Comparison of ENCODE assay signal across 12 mouse cellular contexts in the genomic region with DNA sequence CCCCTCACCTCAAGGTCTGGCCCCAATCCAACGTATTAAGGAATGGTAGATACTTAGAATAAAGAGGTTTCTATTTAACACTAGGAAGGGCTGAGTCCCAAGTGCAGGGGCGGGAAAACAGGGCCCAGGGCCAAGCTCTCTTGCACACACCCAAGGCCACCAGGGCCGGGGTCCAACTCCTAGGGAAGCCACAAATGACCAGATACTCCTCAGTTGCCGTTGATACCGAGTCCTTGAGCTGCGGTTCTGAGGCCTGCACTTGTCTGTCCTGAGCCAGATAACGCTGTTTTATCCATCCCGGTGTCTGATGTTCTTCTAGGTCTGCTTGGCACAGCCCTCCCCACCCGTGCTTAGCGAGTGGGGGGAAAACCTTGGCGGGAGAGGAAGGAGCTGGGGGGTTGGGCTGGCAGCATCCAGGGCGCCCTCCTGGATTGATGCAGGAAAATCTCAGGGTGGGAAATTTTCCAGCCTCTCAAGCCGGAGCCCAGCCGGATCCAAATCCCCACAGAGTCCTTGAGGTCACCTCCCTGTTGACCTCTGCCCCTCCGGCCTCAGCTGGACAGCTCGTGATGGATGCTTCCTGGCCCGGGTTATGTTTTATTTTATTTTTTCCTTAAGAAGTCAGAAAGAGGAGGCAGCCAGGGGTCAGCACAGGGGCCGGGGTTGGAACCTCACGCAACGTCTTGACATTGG. TPM values are rescaled to one million over a fixed set of nuclear protein-coding genes. Genes with fewer than 3 reads are reported as not detected.
DNase-seq lines count a peak whose midpoint lies in the region; ATAC-seq and TF ChIP-seq lines count a peak whose summit lies in the region.
"Had no signal": no experiment of that assay in that cellular context is flagged by ENCODE, and none has a peak within 500 bp of the region (broad histone marks: within the 10 kb centered on the region; RNA-seq: fewer than 3 reads in every experiment).

No protein-coding gene starts in this region.

- H3K4me1 ChIP-seq in lung, embryonic 14.5 days (ENCODE audit: insufficient read depth), result no peaks in the 10 kb centered on the region; the same call in 1 of the 2 replicates
- H3K4me1 ChIP-seq in lung, adult 2 months (ENCODE audit: control insufficient read depth, insufficient read depth, low read length), result peaks cover 12% of the 10 kb centered on the region

- TF ChIP-seq POLR2A in lung, adult 2 months (IDR thresholded peaks at IDR 0.05; ENCODE audit: borderline replicate concordance, extremely low read depth, low read depth, low read length), result no peak

- WGBS in lung, embryonic 14.5 days, result 39% methylated on average over 20 of the region's 20 CpGs
- WGBS in lung, adult 2 months, result 30% methylated on average over 20 of the region's 20 CpGs

- TF ChIP-seq CTCF in gastrocnemius, adult 2 months (IDR thresholded peaks at IDR 0.05), result no peak
- no peak for TF ChIP-seq CTCF in lung, embryonic 14.5 days (IDR thresholded peaks at IDR 0.05; ENCODE audit: low read depth)
- TF ChIP-seq CTCF in lung, adult 2 months (IDR thresholded peaks at IDR 0.05; ENCODE audit: insufficient read depth, low read length), result no peak

- peaks cover 14% of the 10 kb centered on the region for H3K27me3 ChIP-seq in lung, embryonic 14.5 days (ENCODE audit: insufficient read depth, low read length)

- H3K27ac ChIP-seq in gastrocnemius, adult 2 months, result peak overlapping the region; percentile 46; the same call in 1 of the 2 replicates
- H3K27ac ChIP-seq in lung, embryonic 14.5 days (ENCODE audit: low read depth), result no peak overlapping the region
- H3K27ac ChIP-seq: heart, embryonic 15.5 days; layer of hippocampus, adult 2 months had no signal

- no peaks in the 10 kb centered on the region for H3K36me3 ChIP-seq in lung, embryonic 14.5 days (ENCODE audit: insufficient read depth)
- H3K36me3 ChIP-seq: heart, embryonic 15.5 days had no signal

- no peak overlapping the region for H3K9ac ChIP-seq in lung, embryonic 14.5 days
- H3K9ac ChIP-seq: heart, embryonic 15.5 days had no signal

- no peaks in the 10 kb centered on the region for H3K9me3 ChIP-seq in lung, embryonic 14.5 days (ENCODE audit: low read depth, low read length)
- H3K9me3 ChIP-seq: heart, embryonic 15.5 days had no signal

- no peak overlapping the region for H3K4me2 ChIP-seq in lung, embryonic 14.5 days
- H3K4me2 ChIP-seq: heart, embryonic 15.5 days; midbrain, embryonic 11.5 days had no signal

- no peak for ATAC-seq in lung, embryonic 14.5 days (ENCODE audit: insufficient read depth)

- H3K4me3 ChIP-seq in gastrocnemius, adult 2 months, result no peak overlapping the region
- no peak overlapping the region for H3K4me3 ChIP-seq in lung, embryonic 14.5 days (ENCODE audit: low read depth, low read length)
- no peak overlapping the region for H3K4me3 ChIP-seq in lung, adult 2 months (replicated peaks; ENCODE audit: extremely low read depth, low read depth, low read length)
- H3K4me3 ChIP-seq: heart, embryonic 15.5 days; layer of hippocampus, adult 2 months had no signal

- DNase-seq in gastrocnemius, adult 2 months, result peak; percentile 64
- DNase-seq in gastrocnemius, postnatal 25 days, result no peak
- peak; percentile 41 for DNase-seq in lung, embryonic 14.5 days
- DNase-seq in lung, adult 2 months, result no peak
- peak; percentile 71 to 82 for DNase-seq in kidney, postnatal 4 days
- peak; percentile 90 for DNase-seq in testis, postnatal 14 days (ENCODE audit: low spot score)
- no peak for DNase-seq in left cerebral cortex, postnatal 4 days
- DNase-seq in cerebellum, postnatal 36 days, result no peak

- intact Hi-C loops in gastrocnemius, adult 2 months (cut with DNase I), result no loop called here
- intact Hi-C loops in left cerebral cortex, postnatal 4 days (cut with DNase I), result no loop called here

RNA-seq across cellular contexts. Expression of a gene that starts 12.5 kb away (rescaled TPM):
- total RNA-seq in gastrocnemius, adult 2 months (2021), result 1 to 10 TPM; 1.7 to 2.1 TPM
- total RNA-seq in gastrocnemius, postnatal 25 days (2021), result 1 to 10 TPM; 1.7 to 1.9 TPM
- polyA plus RNA-seq in lung, embryonic 14.5 days (2014; fragmentation: Nextera tagmentation; extraction: Ambion mirVana), result 1.1 and 1.7 TPM in 2 replicates
- 12.2 and 12.9 TPM in 2 replicates for polyA plus RNA-seq in lung, adult 2 months (2012; rRNA removed)
- total RNA-seq in left cerebral cortex, postnatal 4 days (2021), result 1 to 10 TPM; 8.5 to 8.8 TPM

RNA-seq across cellular contexts. Expression of a gene that starts 12.5 kb away (rescaled TPM):
- 1 to 10 TPM; 6.2 to 9.9 TPM for total RNA-seq in gastrocnemius, adult 2 months (2021)
- total RNA-seq in gastrocnemius, postnatal 25 days (2021), result 10 to 100 TPM in 1 of 2 experiments, 1 to 10 TPM in 1; 8.8 to 10.6 TPM
- 77.3 and 83.5 TPM in 2 replicates for polyA plus RNA-seq in lung, embryonic 14.5 days (2014; fragmentation: Nextera tagmentation; extraction: Ambion mirVana)
- polyA plus RNA-seq in lung, adult 2 months (2012; rRNA removed), result 63.1 and 93.4 TPM in 2 replicates
- 10 to 100 TPM; 17.9 to 19.0 TPM for total RNA-seq in left cerebral cortex, postnatal 4 days (2021)

RNA-seq across cellular contexts. Expression of a gene that starts 22.0 kb away (rescaled TPM):
- not detected for total RNA-seq in gastrocnemius, adult 2 months (2021)
- total RNA-seq in gastrocnemius, postnatal 25 days (2021), result not detected
- 0.11 TPM in 2 replicates for polyA plus RNA-seq in lung, embryonic 14.5 days (2014; fragmentation: Nextera tagmentation; extraction: Ambion mirVana)
- polyA plus RNA-seq in lung, adult 2 months (2012; rRNA removed), result 0.62 and 17.3 TPM in 2 replicates
- under 1 TPM; 0.90 to 0.91 TPM for total RNA-seq in left cerebral cortex, postnatal 4 days (2021)
- total RNA-seq: neutrophil, adult 5-6 weeks had no signal
- polyA plus RNA-seq: heart, embryonic 15.5 days; midbrain, embryonic 11.5 days had no signal

RNA-seq across cellular contexts. Expression of a gene that starts 32.5 kb away (rescaled TPM):
- under 1 TPM; 0.41 to 0.73 TPM for total RNA-seq in gastrocnemius, adult 2 months (2021)
- total RNA-seq in gastrocnemius, postnatal 25 days (2021), result under 1 TPM; 0.56 to 0.67 TPM
- polyA plus RNA-seq in lung, embryonic 14.5 days (2014; fragmentation: Nextera tagmentation; extraction: Ambion mirVana), result 1.7 and 2.2 TPM in 2 replicates
- 2.7 and 3.4 TPM in 2 replicates for polyA plus RNA-seq in lung, adult 2 months (2012; rRNA removed)
- under 1 TPM; 0.42 to 0.46 TPM for total RNA-seq in left cerebral cortex, postnatal 4 days (2021)
- total RNA-seq: neutrophil, adult 5-6 weeks had no signal

RNA-seq across cellular contexts. Expression of a gene that starts 37.0 kb away (rescaled TPM):
- 10 to 100 TPM; 17.1 to 17.9 TPM for total RNA-seq in gastrocnemius, adult 2 months (2021)
- total RNA-seq in gastrocnemius, postnatal 25 days (2021), result 10 to 100 TPM; 13.2 to 13.8 TPM
- 8.7 and 11.1 TPM in 2 replicates for polyA plus RNA-seq in lung, embryonic 14.5 days (2014; fragmentation: Nextera tagmentation; extraction: Ambion mirVana)
- 29.2 and 34.3 TPM in 2 replicates for polyA plus RNA-seq in lung, adult 2 months (2012; rRNA removed)
- total RNA-seq in left cerebral cortex, postnatal 4 days (2021), result 100 to 1,000 TPM; 118 to 119 TPM

Comparison
In these comparisons a context has a peak if more than half of its experiments do, and no peak if none do; other contexts are left out.
1. DNase-seq: peak in gastrocnemius, adult 2 months (single experiment), lung, embryonic 14.5 days (single experiment), kidney, postnatal 4 days (2 of 2) and testis, postnatal 14 days (single experiment); none in gastrocnemius, postnatal 25 days (single experiment), lung, adult 2 months (single experiment), left cerebral cortex, postnatal 4 days (single experiment) and cerebellum, postnatal 36 days (0 of 2).